Mouse (Mus musculus) fat pad, adult 2 months (tissue): ENCODE measurements at regions not wholly inside any gene's neighbourhood (a gene's known extent, or its start where the extent isn't known, plus 50 kb on each side); places are given as distances from the start of the nearest gene placed in this dataset.

Experiments used
- DNase-seq: peaks from one replicate; pipeline ENCODE4 v3.0.0-alpha.2; 2011; ENCODE audit warnings: low read depth, low spot score; ENCODE audit errors: extremely low read depth

- no peak for DNase-seq
Observed at GRCm38 (mm10) chr2:9435155-9435872, 445.7 kb upstream of the 4930412O13Rik start.

DNA sequence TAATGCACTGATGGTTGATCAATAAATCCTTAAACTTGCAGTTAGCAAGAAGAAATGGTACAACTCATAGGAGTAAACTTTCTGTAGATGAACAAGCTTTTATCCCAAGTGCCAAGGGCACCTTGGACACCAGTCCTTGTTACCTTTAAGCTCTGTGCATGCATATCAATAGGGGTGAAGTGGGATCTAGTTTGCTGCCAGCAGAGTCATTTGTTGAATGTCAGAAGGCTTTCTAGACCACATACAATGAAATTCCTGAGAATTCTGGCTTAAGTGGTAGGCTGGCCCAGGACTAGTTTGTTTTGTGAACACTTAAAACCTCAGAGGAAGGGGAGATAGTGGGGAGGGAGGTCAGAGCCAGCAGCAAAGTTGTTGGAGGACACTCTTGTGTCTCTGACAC is 437.9 kb upstream of the 4930412O13Rik start:
- no peak for DNase-seq

GRCm38 (mm10) chr2:9445826-9446225 is 435.2 kb upstream of the 4930412O13Rik start:
- DNase-seq: no peak

GRCm38 (mm10) chr2:9464413-9464812 is 416.6 kb upstream of the 4930412O13Rik start:
- DNase-seq: no peak

- no peak for DNase-seq
Observed at GRCm38 (mm10) chr2:9464818-9465217, 416.2 kb upstream of the 4930412O13Rik start.

- DNase-seq: no peak
Observed at GRCm38 (mm10) chr2:9467573-9467972, 413.5 kb upstream of the 4930412O13Rik start.

DNA sequence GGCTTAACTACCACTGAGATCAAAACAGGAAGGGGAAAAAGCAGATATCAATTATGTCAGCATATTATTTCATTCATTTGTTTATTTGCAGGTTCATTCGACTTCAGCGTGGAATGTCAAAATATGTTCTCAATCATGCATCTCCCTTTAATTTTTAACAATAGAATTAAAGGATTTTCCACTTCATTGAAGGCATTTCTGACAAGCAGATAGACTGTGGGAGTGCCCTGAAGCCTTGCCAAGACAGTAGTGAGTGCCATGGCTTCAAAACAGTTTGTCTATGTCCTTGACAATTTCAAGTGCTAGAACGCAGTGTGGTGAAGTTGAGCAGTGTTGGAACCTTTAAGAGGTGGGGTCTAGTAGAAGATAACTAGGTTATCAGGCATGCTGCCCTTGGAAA is 412.4 kb upstream of the 4930412O13Rik start:
- no peak for DNase-seq

- no peak for DNase-seq
Observed at GRCm38 (mm10) chr2:9481678-9482345, 399.2 kb upstream of the 4930412O13Rik start.

DNA sequence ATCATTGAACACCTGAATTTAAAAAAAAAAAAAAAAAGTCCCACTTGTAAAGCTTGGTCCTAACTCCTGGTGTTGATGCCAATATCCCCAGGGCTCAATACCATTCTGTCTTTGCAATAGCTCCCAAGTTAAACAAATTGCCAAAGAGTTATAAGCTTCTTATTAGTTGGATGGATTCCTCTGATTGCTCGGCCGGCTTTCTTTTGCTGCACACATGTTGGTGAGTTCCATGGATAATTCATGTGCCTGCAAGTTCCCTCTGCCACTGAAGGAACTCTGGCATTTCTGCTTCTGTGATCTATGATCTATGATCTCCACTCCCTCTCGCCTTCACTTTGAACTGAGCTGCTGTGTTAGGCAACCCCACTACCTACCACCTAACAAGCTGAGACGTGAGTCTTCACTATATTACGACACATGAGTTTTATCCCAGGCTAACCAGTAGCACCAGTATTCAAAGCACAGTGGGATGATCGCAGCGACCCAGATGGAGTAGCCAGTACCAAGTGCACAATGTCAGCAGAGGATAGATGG is 393.6 kb upstream of the 4930412O13Rik start:
- DNase-seq: peak; percentile 100

GRCm38 (mm10) chr2:9493606-9494145 is 387.4 kb upstream of the 4930412O13Rik start:
- no peak for DNase-seq

GRCm38 (mm10) chr2:9520045-9520444 is 361.0 kb upstream of the 4930412O13Rik start:
- DNase-seq: no peak

DNA sequence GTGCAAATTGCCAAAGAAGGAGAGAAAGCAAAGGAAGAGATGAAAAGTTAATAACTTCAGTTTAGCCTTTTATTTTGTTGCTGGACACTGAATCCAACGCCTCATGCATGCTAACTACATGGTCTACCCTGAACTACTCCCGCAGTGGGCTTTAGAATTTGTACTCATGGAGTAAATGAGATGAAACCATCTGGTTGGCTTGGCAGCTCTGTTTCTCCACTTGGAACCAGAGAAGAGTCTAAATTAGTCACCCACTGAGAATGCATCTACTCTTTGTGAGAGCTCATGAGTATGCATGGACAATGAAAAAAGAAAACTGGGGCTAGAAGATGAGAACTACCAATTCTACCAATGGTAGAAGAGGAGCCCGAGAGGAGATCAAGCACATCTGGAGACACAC is 355.1 kb upstream of the 4930412O13Rik start:
- no peak for DNase-seq

DNA sequence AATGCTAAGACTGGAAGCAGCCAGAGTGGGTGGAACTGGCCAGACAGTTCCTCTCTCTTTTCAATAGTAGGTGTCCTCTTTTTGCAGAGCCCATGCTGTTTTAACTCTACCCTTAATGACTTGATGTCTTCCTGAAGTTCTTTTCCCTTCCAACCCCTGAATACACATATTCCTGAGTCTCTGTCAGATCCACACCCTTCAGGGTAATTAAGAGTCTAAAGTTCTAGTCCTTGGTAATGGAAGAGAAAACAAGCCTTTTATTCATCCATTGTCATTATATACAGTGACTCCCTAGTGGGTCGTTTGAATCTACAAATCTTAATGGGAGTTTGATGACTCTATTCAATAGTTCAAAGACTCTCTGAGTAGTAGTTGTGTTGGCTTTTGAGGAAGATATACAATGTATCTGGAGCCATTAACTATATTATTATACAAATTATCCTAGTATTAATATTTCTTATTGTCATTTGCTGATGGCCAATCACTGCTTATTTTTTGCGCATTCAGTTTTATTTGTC is 345.9 kb upstream of the 4930412O13Rik start:
- no peak for DNase-seq

DNA sequence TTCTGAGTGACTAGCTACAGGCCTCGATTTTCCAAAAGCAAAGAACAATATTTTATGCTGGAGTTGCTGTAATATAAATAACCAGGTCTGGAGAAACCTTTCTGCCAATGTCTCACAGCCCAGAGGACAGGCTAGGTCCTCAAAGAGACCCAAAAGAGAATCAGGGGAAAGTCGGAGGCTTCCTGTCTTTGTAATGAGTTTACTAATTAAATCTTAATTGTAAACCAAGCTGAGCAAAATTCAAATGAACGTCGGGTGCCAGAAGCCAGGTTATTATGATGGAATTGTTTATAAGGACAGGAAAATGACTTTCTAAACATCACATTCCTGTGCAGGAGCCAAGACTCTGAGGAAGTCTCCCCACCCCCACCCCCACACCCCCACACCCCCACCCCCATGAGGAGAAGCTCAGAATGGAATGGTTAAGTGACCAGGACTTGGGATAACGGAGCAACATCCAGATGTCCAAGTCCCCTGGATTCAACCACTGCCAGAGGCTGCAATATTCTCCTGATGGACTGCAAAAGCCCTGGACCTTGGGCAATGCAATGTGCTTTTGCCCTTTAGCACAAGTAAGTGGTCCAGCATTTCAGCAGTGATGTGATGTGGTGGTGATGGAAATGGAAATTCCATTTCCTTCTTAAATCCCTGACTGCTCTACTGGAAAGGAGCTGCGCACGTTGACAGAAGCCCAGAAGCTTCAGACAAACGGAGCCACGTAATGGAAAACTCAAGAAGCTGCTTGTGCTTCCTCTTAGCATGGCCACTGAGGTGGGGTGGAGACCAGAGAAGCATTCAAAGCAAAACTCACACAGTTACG is 333.1 kb upstream of the 4930412O13Rik start:
- DNase-seq: no peak

GRCm38 (mm10) chr2:9553313-9553712 is 327.7 kb upstream of the 4930412O13Rik start:
- DNase-seq: peak; percentile 67

DNA sequence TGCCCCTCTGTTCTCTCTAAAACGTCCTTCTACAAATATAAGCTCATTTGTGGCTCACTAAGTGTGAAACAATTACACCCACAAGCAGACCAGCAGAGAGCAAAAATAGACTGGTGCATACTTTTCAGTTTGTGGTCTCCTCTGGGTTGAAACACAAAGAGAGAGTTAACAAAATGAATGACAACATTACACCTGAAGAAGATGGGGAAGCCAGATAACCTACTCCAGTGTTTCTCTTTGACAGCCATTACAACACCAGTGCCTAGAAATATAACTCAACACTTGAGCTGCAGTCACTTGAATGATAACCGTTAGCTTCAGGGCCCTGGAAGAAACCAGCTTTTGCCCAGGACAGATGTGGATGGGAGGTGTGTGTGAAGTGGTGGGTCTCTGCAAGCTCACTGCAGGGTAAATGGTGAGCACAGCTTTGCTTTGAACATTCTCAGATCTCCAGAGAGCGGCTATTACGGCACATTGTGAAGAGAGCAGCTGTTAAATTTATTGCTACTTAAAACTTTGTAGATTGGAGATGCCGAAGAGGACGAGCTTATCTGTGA is 316.5 kb upstream of the 4930412O13Rik start:
- DNase-seq: no peak

- no peak for DNase-seq
Observed at GRCm38 (mm10) chr2:9569220-9569619, 311.8 kb upstream of the 4930412O13Rik start.

DNA sequence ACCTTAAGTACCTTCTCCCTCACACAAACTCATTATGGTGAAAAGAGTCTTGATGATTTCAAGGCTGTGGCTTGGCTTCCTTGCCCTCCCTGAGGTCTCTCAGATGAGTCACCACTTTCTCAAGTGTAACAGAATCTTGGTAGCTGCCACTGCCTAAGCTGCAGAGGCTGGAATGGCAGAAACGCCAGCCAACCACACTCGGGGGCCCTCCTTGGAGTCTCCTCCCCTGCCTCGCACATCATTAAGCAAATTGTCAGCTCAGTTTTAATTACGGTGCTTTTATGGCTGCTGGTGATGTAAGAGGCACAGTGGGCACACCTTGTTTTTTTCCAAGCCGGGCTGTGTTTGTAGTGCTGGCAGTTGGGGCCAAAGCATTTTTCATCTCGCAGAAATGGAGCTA is 306.9 kb upstream of the 4930412O13Rik start:
- no peak for DNase-seq

GRCm38 (mm10) chr2:9574651-9575050 is 306.4 kb upstream of the 4930412O13Rik start:
- no peak for DNase-seq

DNA sequence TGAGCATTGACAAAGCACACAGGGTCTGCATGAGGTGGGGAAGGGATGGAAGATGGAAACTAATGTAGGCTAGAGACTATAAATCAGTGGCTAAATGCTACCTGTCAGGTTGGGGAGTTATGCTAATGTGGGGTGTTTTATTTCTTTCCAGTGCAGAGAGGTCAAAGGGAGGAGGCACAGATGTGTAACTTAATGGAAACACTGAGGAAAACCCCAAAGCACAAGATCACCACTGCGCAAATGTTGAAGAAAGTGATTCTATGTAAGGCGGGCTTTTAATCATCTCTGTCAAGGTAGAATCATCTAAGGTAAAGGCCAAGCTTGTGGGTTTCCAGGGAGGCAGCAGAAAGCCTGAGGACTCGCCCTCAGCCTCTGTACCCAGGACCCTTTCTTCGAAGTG is 303.2 kb upstream of the 4930412O13Rik start:
- no peak for DNase-seq

- DNase-seq: no peak
Observed at GRCm38 (mm10) chr2:9587389-9587788, 293.7 kb upstream of the 4930412O13Rik start.
